Mouse (Mus musculus): ENCODE results near the gene Nek2. TPM values are rescaled to one million over a fixed set of nuclear protein-coding genes. Genes with fewer than 3 reads are reported as not detected.

The Nek2 gene
- polyA plus RNA-seq (2015; fragmentation: Nextera tagmentation; extraction: Ambion mirVana): 16.5 and 22.7 TPM in 2 replicates

GRCm38 (mm10) chr1:191821326-191822091 is at the start of gene Nek2:
Gene Nek2, plus strand, starts transcription at chr1:191821444.
- Histone ChIP-seq H3K4me3 (replicated peaks; ENCODE audit: low read length) (peak within 1 kb of the TSS; percentile 87), H3K9ac (replicated peaks; ENCODE audit: low read depth, low read length) (peak within 1 kb of the TSS; percentile 64), H3K9me3 (ENCODE audit: control insufficient read depth, low read length) (no peaks in the 10 kb centered on the region), H3K4me2 (ENCODE audit: low read length) (peak within 1 kb of the TSS; percentile 72), H3K27ac (ENCODE audit: low read length) (peak within 1 kb of the TSS; percentile 42; the same call in 1 of the 2 replicates), H3K4me1 (replicated peaks; ENCODE audit: control insufficient read depth, insufficient read depth, low read length) (peaks cover 15% of the 10 kb centered on the region), H3K36me3 (ENCODE audit: control insufficient read depth, insufficient read depth) (no peaks in the 10 kb centered on the region), H3K27me3 (replicated peaks; ENCODE audit: control insufficient read depth, insufficient read depth, low read length) (no peaks in the 10 kb centered on the region)
- peak; percentile 97 for ATAC-seq
- under 1% methylated on average over 79 of the region's 79 CpGs for WGBS

- H3K4me2 ChIP-seq (ENCODE audit: low read length): no peak overlapping the region
- no peak overlapping the region for H3K9ac ChIP-seq (replicated peaks; ENCODE audit: low read depth, low read length)
- no peaks in the 10 kb centered on the region for H3K27me3 ChIP-seq (replicated peaks; ENCODE audit: control insufficient read depth, insufficient read depth, low read length)
- H3K4me3 ChIP-seq (replicated peaks; ENCODE audit: low read length): no peak overlapping the region
- WGBS: 75% methylated on average over 5 of the region's 5 CpGs
- no peaks in the 10 kb centered on the region for H3K9me3 ChIP-seq (ENCODE audit: control insufficient read depth, low read length)
- no peak for ATAC-seq
- no peaks in the 10 kb centered on the region for H3K4me1 ChIP-seq (replicated peaks; ENCODE audit: control insufficient read depth, insufficient read depth, low read length)
- H3K36me3 ChIP-seq (ENCODE audit: control insufficient read depth, insufficient read depth): peaks cover 28% of the 10 kb centered on the region
- no peak overlapping the region for H3K27ac ChIP-seq (ENCODE audit: low read length)
Observed at GRCm38 (mm10) chr1:191774106-191774505, 47.1 kb upstream of the Nek2 start.

- H3K4me2 ChIP-seq (ENCODE audit: low read length): no peak overlapping the region
- no peaks in the 10 kb centered on the region for H3K27me3 ChIP-seq (replicated peaks; ENCODE audit: control insufficient read depth, insufficient read depth, low read length)
- no peak overlapping the region for H3K27ac ChIP-seq (ENCODE audit: low read length)
- 89% methylated on average over 8 of the region's 8 CpGs for WGBS
- H3K4me3 ChIP-seq (replicated peaks; ENCODE audit: low read length): no peak overlapping the region
- no peak overlapping the region for H3K9ac ChIP-seq (replicated peaks; ENCODE audit: low read depth, low read length)
- no peaks in the 10 kb centered on the region for H3K9me3 ChIP-seq (ENCODE audit: control insufficient read depth, low read length)
- no peak for ATAC-seq
- no peaks in the 10 kb centered on the region for H3K4me1 ChIP-seq (replicated peaks; ENCODE audit: control insufficient read depth, insufficient read depth, low read length)
- peaks cover 29% of the 10 kb centered on the region for H3K36me3 ChIP-seq (ENCODE audit: control insufficient read depth, insufficient read depth)
Observed at GRCm38 (mm10) chr1:191775116-191775515, 46.1 kb upstream of the Nek2 start.

- 67% methylated on average over 8 of the region's 8 CpGs for WGBS
- no peak for ATAC-seq
- H3K9ac ChIP-seq (replicated peaks; ENCODE audit: low read depth, low read length): no peak overlapping the region
- no peaks in the 10 kb centered on the region for H3K4me1 ChIP-seq (replicated peaks; ENCODE audit: control insufficient read depth, insufficient read depth, low read length)
- no peak overlapping the region for H3K27ac ChIP-seq (ENCODE audit: low read length)
- no peaks in the 10 kb centered on the region for H3K27me3 ChIP-seq (replicated peaks; ENCODE audit: control insufficient read depth, insufficient read depth, low read length)
- no peak overlapping the region for H3K4me2 ChIP-seq (ENCODE audit: low read length)
- H3K4me3 ChIP-seq (replicated peaks; ENCODE audit: low read length): no peak overlapping the region
- no peaks in the 10 kb centered on the region for H3K9me3 ChIP-seq (ENCODE audit: control insufficient read depth, low read length)
- H3K36me3 ChIP-seq (ENCODE audit: control insufficient read depth, insufficient read depth): peaks cover 31% of the 10 kb centered on the region
Observed at GRCm38 (mm10) chr1:191777521-191777920, 43.7 kb upstream of the Nek2 start.

GRCm38 (mm10) chr1:191780470-191780869 is 40.8 kb upstream of the Nek2 start:
- no peak overlapping the region for H3K4me3 ChIP-seq (replicated peaks; ENCODE audit: low read length)
- 91% methylated on average over 1 of the region's 1 CpGs for WGBS
- H3K27me3 ChIP-seq (replicated peaks; ENCODE audit: control insufficient read depth, insufficient read depth, low read length): no peaks in the 10 kb centered on the region
- no peak overlapping the region for H3K27ac ChIP-seq (ENCODE audit: low read length)
- no peaks in the 10 kb centered on the region for H3K4me1 ChIP-seq (replicated peaks; ENCODE audit: control insufficient read depth, insufficient read depth, low read length)
- no peak for ATAC-seq
- no peak overlapping the region for H3K9ac ChIP-seq (replicated peaks; ENCODE audit: low read depth, low read length)
- H3K36me3 ChIP-seq (ENCODE audit: control insufficient read depth, insufficient read depth): peaks cover 23% of the 10 kb centered on the region
- H3K4me2 ChIP-seq (ENCODE audit: low read length): no peak overlapping the region
- H3K9me3 ChIP-seq (ENCODE audit: control insufficient read depth, low read length): no peaks in the 10 kb centered on the region

GRCm38 (mm10) chr1:191785108-191785507 is 36.1 kb upstream of the Nek2 start:
- ATAC-seq: no peak
- Histone ChIP-seq H3K4me3 (replicated peaks; ENCODE audit: low read length) (no peak overlapping the region), H3K36me3 (ENCODE audit: control insufficient read depth, insufficient read depth) (0 out of 2 replicates have a peak, but pooled peaks cover 2% of the 10 kb centered on the region), H3K27ac (ENCODE audit: low read length) (no peak overlapping the region), H3K9ac (replicated peaks; ENCODE audit: low read depth, low read length) (no peak overlapping the region), H3K9me3 (ENCODE audit: control insufficient read depth, low read length) (no peaks in the 10 kb centered on the region), H3K4me2 (ENCODE audit: low read length) (no peak overlapping the region), H3K4me1 (replicated peaks; ENCODE audit: control insufficient read depth, insufficient read depth, low read length) (no peaks in the 10 kb centered on the region), H3K27me3 (replicated peaks; ENCODE audit: control insufficient read depth, insufficient read depth, low read length) (no peaks in the 10 kb centered on the region)
- 49% methylated on average over 11 of the region's 11 CpGs for WGBS

GRCm38 (mm10) chr1:191786255-191786654 is 35.0 kb upstream of the Nek2 start:
- H3K27ac ChIP-seq (ENCODE audit: low read length): no peak overlapping the region
- 59% methylated on average over 6 of the region's 6 CpGs for WGBS
- H3K36me3 ChIP-seq (ENCODE audit: control insufficient read depth, insufficient read depth): 0 out of 2 replicates have a peak, but pooled peaks cover 2% of the 10 kb centered on the region
- ATAC-seq: no peak
- no peaks in the 10 kb centered on the region for H3K4me1 ChIP-seq (replicated peaks; ENCODE audit: control insufficient read depth, insufficient read depth, low read length)
- H3K4me3 ChIP-seq (replicated peaks; ENCODE audit: low read length): no peak overlapping the region
- H3K4me2 ChIP-seq (ENCODE audit: low read length): no peak overlapping the region
- no peaks in the 10 kb centered on the region for H3K27me3 ChIP-seq (replicated peaks; ENCODE audit: control insufficient read depth, insufficient read depth, low read length)
- H3K9ac ChIP-seq (replicated peaks; ENCODE audit: low read depth, low read length): no peak overlapping the region
- no peaks in the 10 kb centered on the region for H3K9me3 ChIP-seq (ENCODE audit: control insufficient read depth, low read length)

- Histone ChIP-seq H3K4me2 (ENCODE audit: low read length) (no peak overlapping the region), H3K36me3 (ENCODE audit: control insufficient read depth, insufficient read depth) (no peaks in the 10 kb centered on the region), H3K4me1 (replicated peaks; ENCODE audit: control insufficient read depth, insufficient read depth, low read length) (no peaks in the 10 kb centered on the region), H3K27ac (ENCODE audit: low read length) (no peak overlapping the region), H3K9me3 (ENCODE audit: control insufficient read depth, low read length) (no peaks in the 10 kb centered on the region), H3K9ac (replicated peaks; ENCODE audit: low read depth, low read length) (no peak overlapping the region), H3K4me3 (replicated peaks; ENCODE audit: low read length) (no peak overlapping the region), H3K27me3 (replicated peaks; ENCODE audit: control insufficient read depth, insufficient read depth, low read length) (no peaks in the 10 kb centered on the region)
- WGBS: 54% methylated on average over 3 of the region's 4 CpGs
- ATAC-seq: no peak
Observed at GRCm38 (mm10) chr1:191787379-191787778, 33.9 kb upstream of the Nek2 start.

- no peaks in the 10 kb centered on the region for H3K4me1 ChIP-seq (replicated peaks; ENCODE audit: control insufficient read depth, insufficient read depth, low read length)
- H3K9me3 ChIP-seq (ENCODE audit: control insufficient read depth, low read length): no peaks in the 10 kb centered on the region
- ATAC-seq: no peak
- 64% methylated on average over 8 of the region's 8 CpGs for WGBS
- H3K9ac ChIP-seq (replicated peaks; ENCODE audit: low read depth, low read length): no peak overlapping the region
- no peaks in the 10 kb centered on the region for H3K36me3 ChIP-seq (ENCODE audit: control insufficient read depth, insufficient read depth)
- H3K27me3 ChIP-seq (replicated peaks; ENCODE audit: control insufficient read depth, insufficient read depth, low read length): no peaks in the 10 kb centered on the region
- H3K4me3 ChIP-seq (replicated peaks; ENCODE audit: low read length): no peak overlapping the region
- H3K4me2 ChIP-seq (ENCODE audit: low read length): no peak overlapping the region
- no peak overlapping the region for H3K27ac ChIP-seq (ENCODE audit: low read length)
Observed at GRCm38 (mm10) chr1:191792991-191793390, 28.3 kb upstream of the Nek2 start.

Measured in forebrain, embryonic 16.5 days (tissue).